Mouse (Mus musculus) ovary, postnatal 36 days (tissue): ENCODE results near the gene Olfr520.
"Not testable (repeated sequence)": the region's sequence is repeated elsewhere in the genome, so short reads cannot be mapped to it uniquely, and the experiment has no call there.

Experiments used
- DNase-seq: peaks from one replicate; pipeline ENCODE4 v3.0.0; 2022; ENCODE audit warnings: low spot score, mixed read lengths

The Olfr520 gene

GRCm38 (mm10) chr7:99711166-99711565, 18.9 kb upstream of the Olfr520 start, which contains the start of gene Slco2b1:
TSS of gene Slco2b1 (minus strand) at chr7:99711340.
- no peak for DNase-seq

GRCm38 (mm10) chr7:99712431-99712830, 17.6 kb upstream of the Olfr520 start:
- no peak for DNase-seq

GRCm38 (mm10) chr7:99716536-99716935, 13.5 kb upstream of the Olfr520 start:
- DNase-seq, result no peak

GRCm38 (mm10) chr7:99734612-99735011, 4.5 kb downstream of the Olfr520 start:
- DNase-seq, result no peak

- DNase-seq, result not testable (repeated sequence)
These were observed 5.4 kb downstream of the Olfr520 start for GRCm38 (mm10) chr7:99735491-99735890.

GRCm38 (mm10) chr7:99739276-99739675, 9.2 kb downstream of the Olfr520 start:
- DNase-seq, result no peak

- no peak for DNase-seq
These were observed 33.1 kb downstream of the Olfr520 start, which contains the start of gene Olfr521 for GRCm38 (mm10) chr7:99763207-99763606. TSS of gene Olfr521 (plus strand) at chr7:99763507.

- DNase-seq, result no peak
These were observed 51.3 kb downstream of the Olfr520 start for GRCm38 (mm10) chr7:99781385-99781784.

- no peak for DNase-seq
These were observed 51.8 kb downstream of the Olfr520 start for GRCm38 (mm10) chr7:99781916-99782315.

- DNase-seq, result no peak
These were observed 53.3 kb downstream of the Olfr520 start for GRCm38 (mm10) chr7:99783421-99783820.

- DNase-seq, result no peak
These were observed 55.5 kb downstream of the Olfr520 start for GRCm38 (mm10) chr7:99785553-99785952.
